30 mouse cellular contexts compared by ENCODE assay signal in genomic region chr11:117772352-117772751, GRCm38 (mm10). TPM values are rescaled to one million over a fixed set of nuclear protein-coding genes. Genes with fewer than 3 reads are reported as not detected.
DNase-seq lines count a peak whose midpoint lies in the region; ATAC-seq and TF ChIP-seq lines count a peak whose summit lies in the region.
"Had no signal": no experiment of that assay in that cellular context is flagged by ENCODE, and none has a peak within 500 bp of the region (broad histone marks: within the 10 kb centered on the region; RNA-seq: fewer than 3 reads in every experiment).

No protein-coding gene starts in this region.

- H3K4me1 ChIP-seq in CH12.LX (ENCODE audit: control insufficient read depth in 1 of 2, insufficient read depth in 2 of 2), result peaks cover 20 to 70% of the 10 kb centered on the region in 2 experiments
- peaks cover 12% of the 10 kb centered on the region for H3K4me1 ChIP-seq in heart, embryonic 10.5 days

- no peak overlapping the region for H3K4me3 ChIP-seq in CH12.LX (replicated peaks in 1 of 3; ENCODE audit: low read depth in 2 of 3, low read length in 2 of 3, poor library complexity in 1 of 3)
- H3K4me3 ChIP-seq in heart, embryonic 10.5 days, result no peak overlapping the region
- H3K4me3 ChIP-seq: forebrain, embryonic 10.5 days; forebrain, embryonic 13.5 days; heart, embryonic 13.5 days; hindbrain, embryonic 12.5 days had no signal

- H3K79me2 ChIP-seq in CH12.LX (replicated peaks; ENCODE audit: control insufficient read depth, extremely low read depth, insufficient read depth, poor library complexity, severe bottlenecking), result no peaks in the 10 kb centered on the region

- H3K27ac ChIP-seq in CH12.LX (ENCODE audit: insufficient read depth, low read depth), result no peak overlapping the region
- H3K27ac ChIP-seq in heart, embryonic 10.5 days, result no peak overlapping the region
- H3K27ac ChIP-seq: forebrain, embryonic 10.5 days; forebrain, embryonic 13.5 days; heart, embryonic 13.5 days; hindbrain, embryonic 12.5 days had no signal

- peak; percentile 56 for DNase-seq in CD4-positive, CD25-positive, alpha-beta regulatory T cell, adult 2 months (ENCODE audit: low read depth, low spot score)
- no peak for DNase-seq in CH12.LX (ENCODE audit: extremely low read depth)
- DNase-seq in cerebellum, adult 11 months, result no peak
- no peak for DNase-seq in heart, adult 11 months
- DNase-seq in heart, embryonic 10.5 days (ENCODE audit: low spot score), result no peak
- DNase-seq: adrenal gland, postnatal 10 days; adrenal gland, postnatal 36 days; cerebellum, adult 2 months; cerebellum, adult 9-11 months; gastrocnemius, postnatal 10 days; heart, adult 18-20 months; heart, postnatal 14 days; heart, postnatal 4 days; kidney, adult 2 months had no signal

- H3K9ac ChIP-seq in CH12.LX (ENCODE audit: insufficient read depth, low read depth), result no peak overlapping the region
- H3K9ac ChIP-seq: forebrain, embryonic 13.5 days; heart, embryonic 13.5 days; hindbrain, embryonic 12.5 days had no signal

- peaks cover 66 to 91% of the 10 kb centered on the region in 2 experiments for H3K36me3 ChIP-seq in CH12.LX (replicated peaks in 1 of 2; ENCODE audit: control insufficient read depth in 1 of 2, insufficient read depth in 1 of 2, low read length in 1 of 2)
- peaks cover 81% of the 10 kb centered on the region for H3K36me3 ChIP-seq in heart, embryonic 10.5 days

- H3K9me3 ChIP-seq in CH12.LX (replicated peaks; ENCODE audit: low read length), result no peaks in the 10 kb centered on the region
- H3K9me3 ChIP-seq in heart, embryonic 10.5 days, result no peaks in the 10 kb centered on the region
- H3K9me3 ChIP-seq: forebrain, embryonic 10.5 days; forebrain, embryonic 13.5 days; heart, embryonic 13.5 days; hindbrain, embryonic 12.5 days had no signal

- peak; percentile 83 for ATAC-seq in inflammation-experienced regulatory T-cells, adult 6 months
- ATAC-seq: forebrain, embryonic 13.5 days; forebrain, embryonic 16.5 days; hindbrain, embryonic 16.5 days; intestine, postnatal 0 days had no signal

- no peaks in the 10 kb centered on the region for H3K27me3 ChIP-seq in CH12.LX (replicated peaks)
- no peaks in the 10 kb centered on the region for H3K27me3 ChIP-seq in heart, embryonic 10.5 days (ENCODE audit: insufficient read depth, poor library complexity, severe bottlenecking)
- H3K27me3 ChIP-seq: forebrain, embryonic 13.5 days; heart, embryonic 13.5 days; hindbrain, embryonic 12.5 days had no signal

- peak; percentile 54 for TF ChIP-seq EP300 in CH12.LX (IDR thresholded peaks at IDR 0.05; ENCODE audit: low read length)

- TF ChIP-seq RAD21 in CH12.LX (IDR thresholded peaks at IDR 0.05; ENCODE audit: low read depth, low read length), result no peak

- in situ Hi-C loops in CH12.LX (cut with MboI; ENCODE audit: low pct_ligation_motif_present, low pct_unique_long_range_greater_than_20kb, low sequenced_read_pairs), result no loop called here

- 91% methylated on average over 7 of the region's 7 CpGs for WGBS in heart, embryonic 10.5 days

- dilution Hi-C loops in CH12.LX (cut with MboI; ENCODE audit: extremely low pct_ligation_motif_present, extremely low pct_unique_long_range_greater_than_20kb, low sequenced_read_pairs), result no loop called here

- TF ChIP-seq POLR2A in CH12.LX (IDR thresholded peaks at IDR 0.05; ENCODE audit: low read depth, low read length), result no peak

- no peak overlapping the region for H3K4me2 ChIP-seq in CH12.LX (ENCODE audit: insufficient read depth, low read depth, poor library complexity, severe bottlenecking)
- H3K4me2 ChIP-seq: forebrain, embryonic 13.5 days; heart, embryonic 13.5 days; hindbrain, embryonic 12.5 days had no signal

- no peak for TF ChIP-seq CTCF in CH12.LX (conservative IDR thresholded peaks at IDR 0.05 in 1 of 2, IDR thresholded peaks at IDR 0.05 in 1 of 2; ENCODE audit: low read depth in 2 of 2, low read length in 2 of 2)

TF ChIP-seq in CH12.LX, 34 proteins besides CTCF, POLR2A, EP300 and RAD21:
- TF ChIP-seq IRF4 (IDR thresholded peaks at IDR 0.05; ENCODE audit: low read depth, low read length), result 0 out of 2 replicates have a peak, but pooled peaks have one; percentile 37
- TF ChIP-seq MAX (IDR thresholded peaks at IDR 0.05; ENCODE audit: low read length), result no peak

RNA-seq across cellular contexts. Expression of gene Tmc8, which starts 9.5 kb away (rescaled TPM):
- 4.0 and 6.1 TPM in 2 replicates for total RNA-seq in CH12.LX (2012; rRNA removed)
- total RNA-seq in CH12.LX (2014; rRNA removed), result 1.4 and 2.2 TPM in 2 replicates
- polyA plus RNA-seq in CH12.LX (2012; ENCODE audit: insufficient read length, low read depth), result 8.8 and 9.8 TPM in 2 replicates
- 10 to 100 TPM; 32.9 to 40.0 (median 39.0) TPM for polyA plus RNA-seq in inflammation-experienced regulatory T-cells, adult 6 months (2017; shearing (Covaris generic))
- polyA plus RNA-seq in heart, embryonic 10.5 days (2016; fragmentation: Nextera tagmentation; extraction: Ambion mirVana), result 3.7 and 3.9 TPM in 2 replicates

RNA-seq across cellular contexts. Expression of gene Tmc6, which starts 9.6 kb away (rescaled TPM):
- 24.8 and 26.8 TPM in 2 replicates for total RNA-seq in CH12.LX (2012; rRNA removed)
- total RNA-seq in CH12.LX (2014; rRNA removed), result 16.3 and 16.8 TPM in 2 replicates
- 28.4 and 30.0 TPM in 2 replicates for polyA plus RNA-seq in CH12.LX (2012; ENCODE audit: insufficient read length, low read depth)
- 100 to 1,000 TPM in 2 of 3 experiments, 10 to 100 TPM in 1; 90.7 to 159 (median 116) TPM for polyA plus RNA-seq in inflammation-experienced regulatory T-cells, adult 6 months (2017; shearing (Covaris generic))
- polyA plus RNA-seq in heart, embryonic 10.5 days (2016; fragmentation: Nextera tagmentation; extraction: Ambion mirVana), result 30.6 and 33.3 TPM in 2 replicates

RNA-seq across cellular contexts. Expression of gene 6030468B19Rik, which starts 25.1 kb away (rescaled TPM):
- total RNA-seq in CH12.LX (2012; rRNA removed) (0.46 and 0.93 TPM in 2 replicates), CH12.LX (2014; rRNA removed) (1.3 and 1.5 TPM in 2 replicates)
- polyA plus RNA-seq in CH12.LX (2012; ENCODE audit: insufficient read length, low read depth), result 1.4 and 1.7 TPM in 2 replicates
- polyA plus RNA-seq in inflammation-experienced regulatory T-cells, adult 6 months (2017; shearing (Covaris generic)), result 1 to 10 TPM in 2 of 3 experiments, under 1 TPM in 1; 0.57 to 1.3 (median 1.3) TPM
- polyA plus RNA-seq in heart, embryonic 10.5 days (2016; fragmentation: Nextera tagmentation; extraction: Ambion mirVana), result 4.3 and 4.8 TPM in 2 replicates
- total RNA-seq: adrenal gland, adult 18-20 months; adrenal gland, postnatal 36 days; ES-E14; gastrocnemius, adult 18-20 months; gastrocnemius, postnatal 10 days; gastrocnemius, postnatal 4 days; heart, adult 18-20 months; heart, postnatal 14 days; heart, postnatal 4 days had no signal
- polyA plus RNA-seq: C2C12; cerebellum, adult 2 months; embryonic facial prominence, embryonic 14.5 days; forebrain, embryonic 13.5 days; forebrain, embryonic 16.5 days; hindbrain, embryonic 16.5 days; intestine, postnatal 0 days had no signal

RNA-seq across cellular contexts. Expression of gene Gm20708, which starts 37.1 kb away (rescaled TPM):
- total RNA-seq in CH12.LX (2012; rRNA removed), result 0.59 and 1.0 TPM in 2 replicates
- total RNA-seq in CH12.LX (2014; rRNA removed), result 0.50 TPM in 1 of 2 replicates, not detected in the other
- 0.80 and 1.6 TPM in 2 replicates for polyA plus RNA-seq in CH12.LX (2012; ENCODE audit: insufficient read length, low read depth)
- polyA plus RNA-seq in inflammation-experienced regulatory T-cells, adult 6 months (2017; shearing (Covaris generic)), result 1 to 10 TPM; 3.1 to 5.0 (median 4.9) TPM
- 1.1 TPM in 2 replicates for polyA plus RNA-seq in heart, embryonic 10.5 days (2016; fragmentation: Nextera tagmentation; extraction: Ambion mirVana)
- polyA plus RNA-seq: embryonic facial prominence, embryonic 11.5 days; intestine, embryonic 14.5 days had no signal

RNA-seq across cellular contexts. Expression of gene Syngr2, which starts 37.1 kb away (rescaled TPM):
- total RNA-seq in CH12.LX (2012; rRNA removed) (362 and 409 TPM in 2 replicates), CH12.LX (2014; rRNA removed) (395 and 553 TPM in 2 replicates)
- polyA plus RNA-seq in CH12.LX (2012; ENCODE audit: insufficient read length, low read depth), result 513 and 654 TPM in 2 replicates
- polyA plus RNA-seq in inflammation-experienced regulatory T-cells, adult 6 months (2017; shearing (Covaris generic)), result 100 to 1,000 TPM in 1 of 3 experiments, 10 to 100 TPM in 2; 86.3 to 118 (median 89.8) TPM
- polyA plus RNA-seq in heart, embryonic 10.5 days (2016; fragmentation: Nextera tagmentation; extraction: Ambion mirVana), result 68.1 and 76.3 TPM in 2 replicates
